Mouse (Mus musculus): ENCODE measurements around the gene 4933407L21Rik. TPM values are rescaled to one million over a fixed set of nuclear protein-coding genes. Genes with fewer than 3 reads are reported as not detected.

4933407L21Rik gene
- polyA plus RNA-seq, 1 experiment from 2014 or later: 0.26 TPM

DNA sequence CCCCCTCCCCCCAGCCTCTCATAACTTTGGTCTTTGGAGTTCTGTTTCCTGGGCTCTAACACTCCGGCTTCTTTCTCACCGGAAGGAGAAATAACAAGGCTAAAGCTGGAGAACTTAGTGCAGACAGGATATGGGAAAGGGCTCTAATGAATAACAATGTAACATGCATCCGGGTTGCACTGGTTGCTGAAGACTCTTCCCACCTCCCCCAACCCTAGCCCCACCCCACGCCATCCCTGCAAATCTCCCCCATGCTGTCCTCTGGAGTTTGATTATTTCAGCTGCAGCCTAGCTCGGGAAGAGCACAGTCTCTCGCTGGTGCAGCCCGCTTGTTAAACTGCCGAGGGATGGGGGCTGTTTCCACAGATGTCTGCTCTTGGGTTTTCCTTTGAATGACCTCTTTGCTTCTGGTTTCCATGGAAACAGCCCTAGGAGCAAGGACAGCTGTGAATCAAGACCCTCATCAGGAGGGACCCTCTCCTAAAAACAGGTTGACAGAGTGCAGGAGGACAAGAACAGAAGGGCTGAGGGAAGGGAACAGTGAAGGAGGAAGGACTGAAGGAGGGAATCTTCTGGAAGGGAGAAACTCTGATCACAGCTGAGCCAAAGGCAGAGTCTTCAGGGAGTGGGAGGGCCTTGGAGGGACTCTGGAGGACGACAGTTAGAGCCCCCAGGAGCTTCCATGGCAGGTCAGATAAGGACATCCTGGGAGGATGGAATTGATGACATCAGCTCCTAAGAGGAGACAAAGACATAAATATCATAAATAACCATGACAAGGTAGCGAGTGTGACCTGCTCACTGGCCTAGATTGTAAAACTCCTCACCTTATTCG is 5.6 kb downstream of the 4933407L21Rik start:
- peak overlapping the region; percentile 40; the same call in 1 of the 2 replicates for H3K9ac ChIP-seq (ENCODE audit: low read length)
- H3K9me3 ChIP-seq (ENCODE audit: control insufficient read depth, low read length): no peaks in the 10 kb centered on the region
- 21% methylated on average over 11 of the region's 11 CpGs for WGBS
- no peaks in the 10 kb centered on the region for H3K27me3 ChIP-seq (ENCODE audit: control insufficient read depth, insufficient read depth, low read length)
- no peak for ATAC-seq (ENCODE audit: insufficient number of reproducible peaks, insufficient read depth, low FRiP score, low read depth)
- peaks cover 11% of the 10 kb centered on the region in 2 experiments for H3K4me1 ChIP-seq (ENCODE audit: control insufficient read depth in 2 of 2, insufficient read depth in 2 of 2, low read length in 2 of 2)
- no peak overlapping the region for H3K4me3 ChIP-seq (ENCODE audit: control insufficient read depth in 1 of 2, insufficient read depth in 1 of 2, low read depth in 1 of 2, low read length in 2 of 2)
- H3K27ac ChIP-seq (replicated peaks in 1 of 2; ENCODE audit: control insufficient read depth in 1 of 2, insufficient read depth in 1 of 2, low read depth in 2 of 2, low read length in 2 of 2): peak overlapping the region; percentile 12 to 29; a peak in 1 of 4 replicates
- H3K36me3 ChIP-seq (ENCODE audit: control insufficient read depth, insufficient read depth, low read length): no peaks in the 10 kb centered on the region
- H3K4me2 ChIP-seq (ENCODE audit: low read length): peak overlapping the region; percentile 40

DNA sequence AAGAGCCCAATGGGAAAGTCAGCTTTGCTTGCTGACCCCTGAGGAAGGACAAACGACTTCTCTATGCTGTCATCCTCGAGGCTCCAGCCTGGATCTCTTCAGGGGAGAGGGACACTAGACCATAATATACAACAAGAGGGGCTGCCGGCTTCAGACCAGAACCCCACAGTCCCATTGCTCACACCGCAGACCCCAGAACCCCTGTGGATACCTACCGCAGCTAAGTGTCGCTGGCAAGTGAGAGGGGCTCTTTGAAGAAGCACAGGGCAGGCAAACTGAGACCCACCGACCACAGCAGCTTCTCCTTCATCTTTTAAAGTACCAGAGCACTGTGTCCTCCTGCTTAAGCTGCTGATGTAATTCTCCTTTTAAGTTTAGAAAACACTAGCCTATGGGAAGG is 6.3 kb downstream of the 4933407L21Rik start:
- Histone ChIP-seq H3K36me3 (ENCODE audit: control insufficient read depth, insufficient read depth, low read length) (no peaks in the 10 kb centered on the region), H3K9me3 (ENCODE audit: control insufficient read depth, low read length) (no peaks in the 10 kb centered on the region), H3K27ac (replicated peaks in 1 of 2; ENCODE audit: control insufficient read depth in 1 of 2, insufficient read depth in 1 of 2, low read depth in 2 of 2, low read length in 2 of 2) (no peak overlapping the region), H3K4me3 (ENCODE audit: control insufficient read depth in 1 of 2, insufficient read depth in 1 of 2, low read depth in 1 of 2, low read length in 2 of 2) (no peak overlapping the region), H3K4me2 (ENCODE audit: low read length) (no peak overlapping the region), H3K27me3 (ENCODE audit: control insufficient read depth, insufficient read depth, low read length) (no peaks in the 10 kb centered on the region), H3K9ac (ENCODE audit: low read length) (no peak overlapping the region), H3K4me1 (ENCODE audit: control insufficient read depth in 2 of 2, insufficient read depth in 2 of 2, low read length in 2 of 2) (peaks cover 11% of the 10 kb centered on the region in 2 experiments)
- no peak for ATAC-seq (ENCODE audit: insufficient number of reproducible peaks, insufficient read depth, low FRiP score, low read depth)
- 28% methylated on average over 7 of the region's 7 CpGs for WGBS

DNA sequence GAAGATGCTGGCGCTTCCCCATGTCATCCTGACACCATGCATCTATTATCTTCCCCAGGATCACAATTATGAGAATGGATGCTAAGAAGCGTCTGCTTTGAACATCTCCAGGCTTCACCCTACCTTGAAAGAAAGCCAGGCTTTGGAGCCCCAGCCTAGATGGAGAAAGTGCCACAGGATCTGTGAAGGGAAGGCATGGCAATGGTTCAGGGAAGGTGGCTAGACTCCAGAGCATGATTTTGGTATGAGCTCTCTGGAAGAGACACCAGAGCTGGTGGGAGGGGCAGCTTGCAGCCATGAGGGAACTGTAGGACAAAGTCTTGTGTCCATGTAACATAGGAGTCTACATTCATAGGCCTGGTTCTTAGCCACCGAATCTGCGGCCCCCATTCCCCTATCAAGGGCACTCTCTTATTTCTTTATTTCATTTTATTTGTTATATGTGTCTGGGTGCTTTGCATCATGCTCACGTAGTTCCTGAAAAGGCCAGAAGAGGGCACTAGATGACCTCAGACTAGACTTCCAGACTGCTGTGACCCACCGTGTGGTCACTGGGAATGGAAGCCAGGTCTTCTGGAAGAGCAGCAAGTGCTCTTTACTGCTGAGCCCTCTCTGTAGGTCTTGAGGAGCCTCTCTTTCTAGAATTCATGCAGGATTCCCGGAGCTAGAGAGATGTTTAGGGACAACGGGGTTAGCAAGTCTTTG is 7.0 kb downstream of the 4933407L21Rik start:
- no peak for ATAC-seq (ENCODE audit: insufficient number of reproducible peaks, insufficient read depth, low FRiP score, low read depth)
- H3K27ac ChIP-seq (replicated peaks in 1 of 2; ENCODE audit: control insufficient read depth in 1 of 2, insufficient read depth in 1 of 2, low read depth in 2 of 2, low read length in 2 of 2): no peak overlapping the region
- no peak overlapping the region for H3K9ac ChIP-seq (ENCODE audit: low read length)
- H3K27me3 ChIP-seq (ENCODE audit: control insufficient read depth, insufficient read depth, low read length): no peaks in the 10 kb centered on the region
- no peaks in the 10 kb centered on the region for H3K36me3 ChIP-seq (ENCODE audit: control insufficient read depth, insufficient read depth, low read length)
- peaks cover 11% of the 10 kb centered on the region in 2 experiments for H3K4me1 ChIP-seq (ENCODE audit: control insufficient read depth in 2 of 2, insufficient read depth in 2 of 2, low read length in 2 of 2)
- H3K4me2 ChIP-seq (ENCODE audit: low read length): no peak overlapping the region
- WGBS: 48% methylated on average over 8 of the region's 8 CpGs
- H3K9me3 ChIP-seq (ENCODE audit: control insufficient read depth, low read length): no peaks in the 10 kb centered on the region
- no peak overlapping the region for H3K4me3 ChIP-seq (ENCODE audit: control insufficient read depth in 1 of 2, insufficient read depth in 1 of 2, low read depth in 1 of 2, low read length in 2 of 2)

DNA sequence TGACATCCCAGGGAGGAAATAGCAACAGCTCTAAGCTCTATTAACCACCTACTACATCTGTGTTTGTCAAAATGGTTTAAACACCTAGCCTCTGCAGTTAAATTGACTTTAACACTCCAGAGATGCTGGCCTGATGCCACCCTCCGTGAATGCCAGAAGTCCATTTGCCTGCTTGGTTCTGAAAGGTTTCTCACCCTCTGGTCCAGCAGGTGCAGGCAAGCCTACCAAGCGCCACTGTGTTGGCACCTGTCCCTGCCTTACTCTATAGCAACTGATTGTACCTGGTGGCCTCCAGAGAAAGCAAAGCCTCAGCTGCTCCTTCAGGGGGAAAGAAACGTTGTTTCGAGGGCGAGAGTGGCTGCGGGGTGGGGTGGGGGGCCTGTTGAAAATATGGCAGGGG is 8.0 kb downstream of the 4933407L21Rik start:
- Histone ChIP-seq H3K9me3 (ENCODE audit: control insufficient read depth, low read length) (no peaks in the 10 kb centered on the region), H3K4me3 (ENCODE audit: control insufficient read depth in 1 of 2, insufficient read depth in 1 of 2, low read depth in 1 of 2, low read length in 2 of 2) (no peak overlapping the region), H3K4me1 (ENCODE audit: control insufficient read depth in 2 of 2, insufficient read depth in 2 of 2, low read length in 2 of 2) (peaks cover 11% of the 10 kb centered on the region in 2 experiments), H3K4me2 (ENCODE audit: low read length) (no peak overlapping the region), H3K27me3 (ENCODE audit: control insufficient read depth, insufficient read depth, low read length) (no peaks in the 10 kb centered on the region), H3K9ac (ENCODE audit: low read length) (no peak overlapping the region), H3K27ac (replicated peaks in 1 of 2; ENCODE audit: control insufficient read depth in 1 of 2, insufficient read depth in 1 of 2, low read depth in 2 of 2, low read length in 2 of 2) (no peak overlapping the region), H3K36me3 (ENCODE audit: control insufficient read depth, insufficient read depth, low read length) (no peaks in the 10 kb centered on the region)
- ATAC-seq (ENCODE audit: insufficient number of reproducible peaks, insufficient read depth, low FRiP score, low read depth): no peak
- WGBS: 76% methylated on average over 6 of the region's 6 CpGs

DNA sequence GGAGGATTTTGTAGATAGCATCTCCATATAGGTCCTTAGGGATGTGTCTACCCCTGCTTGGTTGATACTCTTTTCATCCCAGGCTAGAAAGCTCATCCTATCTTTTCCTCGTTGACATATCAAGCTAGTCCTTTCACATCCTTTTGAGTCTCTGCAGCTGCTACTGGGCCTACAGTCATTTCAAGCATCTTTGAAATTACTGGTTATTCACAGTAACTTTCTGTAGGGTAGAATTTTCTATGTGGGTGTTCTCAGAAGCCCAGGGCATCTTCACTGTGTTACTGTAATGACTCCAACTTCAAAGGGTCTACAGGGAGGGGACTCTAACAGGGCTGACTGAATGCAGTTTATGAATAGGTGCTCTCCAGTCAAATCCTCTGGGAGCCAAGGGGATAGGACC is 9.0 kb downstream of the 4933407L21Rik start:
- no peaks in the 10 kb centered on the region for H3K9me3 ChIP-seq (ENCODE audit: control insufficient read depth, low read length)
- H3K4me1 ChIP-seq (ENCODE audit: control insufficient read depth in 2 of 2, insufficient read depth in 2 of 2, low read length in 2 of 2): peaks cover 11% of the 10 kb centered on the region in 2 experiments
- no peaks in the 10 kb centered on the region for H3K36me3 ChIP-seq (ENCODE audit: control insufficient read depth, insufficient read depth, low read length)
- no peak overlapping the region for H3K27ac ChIP-seq (replicated peaks in 1 of 2; ENCODE audit: control insufficient read depth in 1 of 2, insufficient read depth in 1 of 2, low read depth in 2 of 2, low read length in 2 of 2)
- 66% methylated on average over 1 of the region's 1 CpGs for WGBS
- H3K27me3 ChIP-seq (ENCODE audit: control insufficient read depth, insufficient read depth, low read length): no peaks in the 10 kb centered on the region
- H3K4me3 ChIP-seq (ENCODE audit: control insufficient read depth in 1 of 2, insufficient read depth in 1 of 2, low read depth in 1 of 2, low read length in 2 of 2): no peak overlapping the region
- no peak overlapping the region for H3K4me2 ChIP-seq (ENCODE audit: low read length)
- no peak for ATAC-seq (ENCODE audit: insufficient number of reproducible peaks, insufficient read depth, low FRiP score, low read depth)
- no peak overlapping the region for H3K9ac ChIP-seq (ENCODE audit: low read length)

DNA sequence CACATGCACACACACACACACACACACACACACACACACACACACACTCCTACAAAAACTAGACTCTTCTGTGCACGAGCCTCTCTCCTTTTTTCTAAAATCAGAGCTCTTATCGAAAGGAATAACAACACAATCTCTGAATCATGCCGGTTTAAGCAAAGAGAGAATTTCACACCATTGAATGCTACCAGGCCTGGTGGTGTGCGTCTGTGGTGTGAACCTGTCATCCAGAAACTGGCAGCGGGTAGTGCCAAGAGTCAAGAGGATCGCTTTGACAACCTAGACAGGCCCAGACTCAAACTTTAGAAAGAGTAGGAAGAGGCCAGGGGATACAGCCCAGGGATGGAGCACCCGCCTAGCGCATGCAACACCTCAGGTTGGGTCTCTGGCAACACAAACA is 14.0 kb downstream of the 4933407L21Rik start:
- Histone ChIP-seq H3K4me2 (ENCODE audit: low read length) (no peak overlapping the region), H3K9me3 (ENCODE audit: control insufficient read depth, low read length) (no peaks in the 10 kb centered on the region), H3K27ac (replicated peaks in 1 of 2; ENCODE audit: control insufficient read depth in 1 of 2, insufficient read depth in 1 of 2, low read depth in 2 of 2, low read length in 2 of 2) (no peak overlapping the region), H3K4me3 (ENCODE audit: control insufficient read depth in 1 of 2, insufficient read depth in 1 of 2, low read depth in 1 of 2, low read length in 2 of 2) (no peak overlapping the region), H3K27me3 (ENCODE audit: control insufficient read depth, insufficient read depth, low read length) (no peaks in the 10 kb centered on the region), H3K36me3 (ENCODE audit: control insufficient read depth, insufficient read depth, low read length) (no peaks in the 10 kb centered on the region), H3K4me1 (ENCODE audit: control insufficient read depth in 2 of 2, insufficient read depth in 2 of 2, low read length in 2 of 2) (no peaks in the 10 kb centered on the region), H3K9ac (ENCODE audit: low read length) (no peak overlapping the region)
- WGBS: 72% methylated on average over 8 of the region's 8 CpGs
- ATAC-seq (ENCODE audit: insufficient number of reproducible peaks, insufficient read depth, low FRiP score, low read depth): no peak

DNA sequence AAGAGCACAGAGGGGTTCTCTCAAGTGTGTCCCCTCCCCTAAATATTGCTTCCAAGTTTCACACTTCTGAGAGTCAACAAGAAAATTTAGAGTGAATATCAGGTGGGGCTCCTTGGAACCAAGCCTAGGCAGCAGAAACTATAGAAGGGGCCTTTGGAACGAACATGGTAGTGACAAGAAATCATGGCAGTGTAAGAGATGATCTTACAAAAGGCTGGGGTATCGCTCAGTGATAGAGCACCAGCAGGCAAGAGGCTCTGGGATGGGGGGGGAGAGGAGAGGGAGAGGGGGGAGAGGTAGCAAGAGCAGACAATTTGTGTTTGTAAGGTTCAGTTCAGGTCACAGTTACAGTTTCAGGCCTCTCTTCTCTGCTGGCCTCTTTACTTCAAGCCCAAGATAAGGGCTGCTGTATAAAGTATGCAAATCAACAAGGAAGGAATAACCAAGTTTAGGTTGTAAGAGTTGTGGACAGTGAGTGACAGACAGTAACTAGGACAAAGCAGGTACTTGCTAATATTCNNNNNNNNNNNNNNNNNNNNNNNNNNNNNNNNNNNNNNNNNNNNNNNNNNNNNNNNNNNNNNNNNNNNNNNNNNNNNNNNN is 20.9 kb downstream of the 4933407L21Rik start:
- 71% methylated on average over 2 of the region's 2 CpGs for WGBS
- Histone ChIP-seq H3K36me3 (ENCODE audit: control insufficient read depth, insufficient read depth, low read length) (no peaks in the 10 kb centered on the region), H3K4me2 (ENCODE audit: low read length) (no peak overlapping the region), H3K9me3 (ENCODE audit: control insufficient read depth, low read length) (no peaks in the 10 kb centered on the region), H3K27me3 (ENCODE audit: control insufficient read depth, insufficient read depth, low read length) (no peaks in the 10 kb centered on the region), H3K4me1 (ENCODE audit: control insufficient read depth in 2 of 2, insufficient read depth in 2 of 2, low read length in 2 of 2) (peaks cover 3 to 12% of the 10 kb centered on the region in 2 experiments; a peak in 3 of 4 replicates), H3K9ac (ENCODE audit: low read length) (no peak overlapping the region), H3K4me3 (ENCODE audit: control insufficient read depth in 1 of 2, insufficient read depth in 1 of 2, low read depth in 1 of 2, low read length in 2 of 2) (no peak overlapping the region), H3K27ac (replicated peaks in 1 of 2; ENCODE audit: control insufficient read depth in 1 of 2, insufficient read depth in 1 of 2, low read depth in 2 of 2, low read length in 2 of 2) (no peak overlapping the region)
- ATAC-seq (ENCODE audit: insufficient number of reproducible peaks, insufficient read depth, low FRiP score, low read depth): no peak

All from heart, embryonic 14.5 days (tissue).